Mouse (Mus musculus): ENCODE data around the gene Bap1.
A peak's percentile ranks its signal among the peaks of the same experiment; 100 is the strongest.

The Bap1 gene

DNA sequence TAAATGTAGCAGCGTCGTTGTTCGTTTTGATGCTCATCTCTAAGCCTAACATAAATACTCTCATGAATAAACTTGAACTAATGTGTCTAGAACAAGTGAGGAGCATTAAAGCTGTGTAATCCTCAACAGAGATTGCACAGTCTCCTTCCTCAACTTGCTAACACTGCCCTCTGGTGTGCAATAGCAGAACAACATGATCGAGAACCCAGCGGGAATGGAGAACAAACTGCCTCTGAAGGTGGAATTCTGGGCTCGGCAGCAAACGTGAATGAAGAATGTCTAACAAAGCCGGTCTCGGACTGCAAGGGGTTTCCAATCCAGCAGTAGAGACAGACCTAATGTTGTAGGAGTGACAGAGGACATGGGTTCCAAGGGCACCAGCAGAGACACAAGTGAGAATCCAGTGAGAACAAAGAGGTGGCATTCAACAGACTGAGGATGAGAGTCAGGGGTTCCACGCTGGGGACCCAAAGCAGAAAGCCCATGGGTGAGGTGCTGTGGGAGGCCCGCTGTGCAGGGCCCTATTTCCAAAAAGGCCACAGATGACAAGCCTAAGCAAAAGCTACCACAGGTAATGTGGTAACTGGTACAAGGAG is 17.2 kb upstream of the Bap1 start:
- DNase-seq, result peak; percentile 84 to 92

DNA sequence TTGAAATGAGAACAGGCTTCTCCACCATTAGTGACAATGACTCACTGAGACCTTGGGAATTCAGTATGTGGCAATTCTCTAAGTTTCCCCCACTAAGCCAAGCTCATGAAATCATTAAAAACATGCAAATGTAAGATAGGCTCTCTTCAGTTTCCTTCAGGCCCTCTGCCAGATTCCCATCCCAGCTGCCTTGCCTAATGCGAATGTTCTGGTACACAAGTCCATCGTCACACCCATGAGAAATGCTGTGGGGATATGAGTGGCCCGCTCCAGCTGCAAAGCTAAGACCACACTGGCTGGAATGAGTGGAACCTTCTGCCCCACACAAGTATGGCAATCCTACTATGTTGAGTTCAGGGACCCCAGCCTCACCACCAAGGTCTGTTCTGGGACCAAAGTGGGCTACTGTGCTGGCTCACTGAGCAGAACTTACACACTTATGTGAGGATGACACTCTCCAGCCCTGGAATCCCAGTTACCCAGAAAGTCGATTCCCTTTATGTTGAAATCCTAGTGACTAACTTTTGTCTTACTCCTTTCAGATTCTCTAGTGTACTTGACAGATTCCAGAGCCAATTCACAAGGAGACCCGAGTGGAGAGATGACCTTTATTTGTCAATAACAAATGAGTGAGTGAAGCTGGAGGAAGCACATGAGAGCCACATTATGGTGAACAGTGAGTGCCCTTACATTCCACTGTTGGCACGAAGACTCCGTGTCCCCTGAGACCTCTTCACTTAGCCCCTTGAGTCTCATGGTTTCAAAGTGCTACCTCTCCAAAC is 14.0 kb upstream of the Bap1 start:
- no peak for DNase-seq

GRCm38 (mm10) chr14:31240528-31240927 is 10.7 kb upstream of the Bap1 start:
- no peak for DNase-seq

DNA sequence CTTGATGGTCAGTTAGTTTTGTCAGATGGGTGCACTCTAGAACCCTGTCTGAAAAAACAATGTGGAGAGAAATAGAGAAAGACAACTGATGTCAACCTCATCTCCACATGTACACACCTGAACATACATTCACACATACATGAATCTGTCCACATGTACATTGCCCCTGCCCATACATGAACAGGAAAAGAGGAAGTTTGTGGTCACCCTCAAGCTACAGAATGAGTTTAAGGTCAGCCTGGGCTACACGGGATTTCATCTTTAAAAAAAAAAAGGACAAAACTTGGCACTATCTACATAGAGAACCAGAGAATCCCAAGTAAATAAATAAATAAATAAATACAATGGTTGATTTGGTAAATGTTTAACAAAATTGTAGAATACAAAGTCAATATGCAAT is 6.5 kb upstream of the Bap1 start:
- DNase-seq, result no peak

DNA sequence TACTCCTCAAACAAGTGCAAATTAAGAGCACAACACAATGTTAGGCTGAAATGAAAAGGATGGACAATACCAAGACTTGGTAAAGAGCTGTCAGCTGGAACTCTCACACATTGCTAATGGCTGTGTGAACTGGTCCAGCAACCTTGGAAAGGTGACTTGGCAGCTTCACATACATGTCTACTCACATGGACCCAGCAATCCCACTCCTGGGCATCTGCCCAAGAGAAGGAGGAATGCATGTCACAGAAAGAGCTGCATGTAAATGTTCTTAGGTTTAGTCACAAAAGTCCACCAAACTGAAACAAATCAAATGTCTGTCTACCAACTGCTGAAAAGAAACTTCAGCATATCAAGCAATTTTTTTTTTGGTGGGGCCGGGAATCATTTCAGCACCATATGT is 5.3 kb upstream of the Bap1 start:
- no peak for DNase-seq

DNA sequence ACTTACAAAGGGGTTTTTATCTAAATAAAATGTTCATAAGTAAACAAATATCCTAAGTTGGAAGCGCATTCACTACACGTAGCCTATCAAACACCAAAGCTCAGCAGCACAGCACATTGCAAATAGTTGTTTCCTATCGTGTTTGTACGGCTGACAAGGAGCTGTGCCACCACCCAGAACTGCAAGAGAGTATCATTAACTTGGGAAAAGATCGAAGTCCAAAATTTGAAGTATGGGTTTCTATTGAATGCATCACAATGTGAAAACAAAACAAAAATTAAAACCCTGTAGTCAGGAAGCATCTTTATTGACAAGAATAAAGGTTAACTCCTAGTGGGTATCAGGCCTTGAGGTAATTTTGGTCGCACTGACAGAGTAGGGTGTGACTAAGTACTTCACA is 2.9 kb upstream of the Bap1 start:
- DNase-seq, result no peak

- DNase-seq, result no peak
Measured at GRCm38 (mm10) chr14:31250222-31251083, 797 bp upstream of the Bap1 start.

GRCm38 (mm10) chr14:31251626-31252025 is 376 bp downstream of the Bap1 start:
- DNase-seq, result no peak

- DNase-seq, result no peak
Measured at GRCm38 (mm10) chr14:31252091-31252490, 841 bp downstream of the Bap1 start.

DNA sequence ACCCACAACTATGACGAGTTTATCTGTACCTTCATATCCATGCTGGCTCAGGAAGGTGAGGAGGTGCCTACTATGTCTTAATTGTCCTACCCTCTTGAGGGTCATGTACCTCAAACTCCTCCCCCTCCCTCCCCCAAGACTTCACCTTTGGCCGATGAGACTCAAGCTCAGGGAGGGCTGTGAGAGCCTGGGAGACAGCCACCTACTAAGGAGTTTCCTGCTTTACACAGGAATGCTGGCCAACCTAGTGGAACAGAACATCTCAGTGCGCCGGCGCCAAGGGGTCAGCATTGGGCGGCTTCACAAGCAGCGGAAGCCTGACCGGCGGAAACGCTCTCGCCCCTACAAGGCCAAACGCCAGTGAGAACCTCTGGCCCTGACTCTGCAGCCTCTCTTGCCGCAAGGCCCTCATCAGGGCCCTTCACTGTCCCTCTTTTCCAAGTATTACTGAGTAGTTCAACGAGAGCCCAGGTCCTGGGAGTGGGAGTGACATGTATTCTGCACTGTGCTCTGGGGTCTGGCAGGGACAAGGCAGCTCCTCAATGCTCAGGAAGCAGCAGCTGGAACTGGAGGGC is 7.3 kb downstream of the Bap1 start:
- DNase-seq, result no peak

DNA sequence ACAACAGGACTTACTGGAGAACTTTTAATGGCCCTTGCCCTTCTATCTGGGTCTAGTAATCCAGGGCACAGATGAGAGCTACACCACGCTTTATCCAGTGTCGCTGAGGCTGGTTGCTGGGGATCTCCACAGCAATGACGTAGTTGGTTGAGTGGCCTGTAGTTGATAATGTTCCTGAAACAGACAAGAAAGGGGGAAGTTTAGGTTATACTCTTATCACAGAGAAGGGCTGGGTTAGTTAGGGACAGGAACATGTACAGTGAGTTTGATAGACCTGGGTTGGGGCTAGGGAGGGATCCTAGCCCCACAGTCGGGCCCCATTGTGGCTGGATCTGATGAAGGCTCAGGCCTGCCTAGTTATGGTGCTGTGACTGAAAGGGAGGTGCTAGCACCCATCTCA is 9.1 kb downstream of the Bap1 start:
- DNase-seq, result no peak

DNA sequence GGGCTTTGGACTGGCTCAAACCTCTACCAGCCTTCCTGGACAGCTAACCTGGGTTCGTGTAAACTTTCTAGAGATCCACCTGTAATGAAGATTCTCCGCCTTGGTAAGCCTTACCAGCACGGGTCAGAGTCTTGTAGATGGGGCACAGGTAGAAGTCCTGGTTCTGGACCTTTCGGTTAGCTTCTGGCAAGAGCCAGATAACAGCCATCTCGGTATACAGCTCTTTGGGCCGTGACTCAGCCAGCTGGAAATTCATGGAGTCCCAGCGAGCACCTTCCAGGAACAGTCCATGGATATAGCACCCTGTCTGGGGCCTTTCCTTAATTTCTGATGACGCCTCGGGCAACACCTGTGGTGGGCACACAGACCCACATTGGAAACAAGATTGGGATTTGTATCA is 9.7 kb downstream of the Bap1 start:
- no peak for DNase-seq

GRCm38 (mm10) chr14:31267649-31268048 is 16.4 kb downstream of the Bap1 start:
- no peak for DNase-seq

- DNase-seq, result no peak
Measured at GRCm38 (mm10) chr14:31268301-31269001, 17.2 kb downstream of the Bap1 start.

- no peak for DNase-seq
Measured at GRCm38 (mm10) chr14:31269456-31270100, 18.3 kb downstream of the Bap1 start.

DNA sequence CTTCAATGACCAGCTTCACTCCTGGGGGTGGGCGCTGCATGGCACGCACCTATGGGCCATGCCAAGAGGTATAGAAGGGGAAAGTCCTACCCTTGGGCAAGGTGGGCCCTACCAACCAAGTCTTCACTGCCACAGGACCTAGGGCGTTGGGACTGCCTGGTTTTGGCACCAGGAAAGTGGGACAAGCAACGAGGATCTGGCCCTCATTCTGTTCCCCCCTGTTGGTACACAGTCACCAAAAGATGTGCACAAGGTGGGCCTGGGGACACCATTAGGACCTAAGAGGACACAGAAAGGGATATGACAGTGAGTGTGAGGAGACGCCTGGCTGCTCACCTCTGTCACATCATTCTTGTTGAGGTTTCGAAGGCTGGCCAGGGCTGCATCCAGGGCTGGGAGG is 19.9 kb downstream of the Bap1 start:
- no peak for DNase-seq

- peak; percentile 83 to 88 for DNase-seq
Measured at GRCm38 (mm10) chr14:31272164-31272563, 20.9 kb downstream of the Bap1 start.

- DNase-seq, result no peak
Measured at GRCm38 (mm10) chr14:31285728-31286127, 34.5 kb downstream of the Bap1 start.

Data from cerebellum, postnatal 25 days (tissue).